Mouse (Mus musculus) monocyte, adult 2 months (primary cell): ENCODE measurements around the gene Tm6sf1.
"Not testable (repeated sequence)": the region's sequence is repeated elsewhere in the genome, so short reads cannot be mapped to it uniquely, and the experiment has no call there.

ENCODE experiments used
- DNase-seq, 2 experiments: peaks; one replicate each; pipeline ENCODE4 v3.0.0; 2022; ENCODE audit warnings: low spot score in 2 of 2, low read depth in 1 of 2

The Tm6sf1 gene

GRCm38 (mm10) chr7:81858968-81859721, at the start of gene Tm6sf1:
Tm6sf1 (plus strand) TSS chr7:81859001.
- DNase-seq, result peak in 1 of 2 experiments; percentile 45

- no peak for DNase-seq
These were observed 33.9 kb upstream of the Tm6sf1 start for GRCm38 (mm10) chr7:81824906-81825305.

DNA sequence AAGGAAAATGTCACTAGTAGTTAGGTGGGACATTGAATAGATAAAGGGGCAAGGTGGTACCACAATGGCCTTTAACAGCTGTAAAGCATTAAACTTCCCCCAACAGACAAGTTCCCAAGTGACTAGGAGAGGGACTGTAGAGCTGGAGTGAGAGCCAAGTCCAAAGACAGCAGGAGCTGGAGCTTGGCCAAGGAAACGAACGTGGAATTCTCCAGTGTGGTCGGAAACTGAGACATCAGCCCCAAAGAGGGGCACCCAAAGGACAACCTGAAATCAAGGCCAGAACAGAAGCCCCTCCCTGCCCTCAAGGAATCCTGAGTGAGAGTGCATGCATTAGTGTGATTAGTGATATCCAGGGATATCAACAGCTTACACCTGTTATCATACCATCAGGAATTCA, 33.4 kb upstream of the Tm6sf1 start:
- no peak for DNase-seq

DNA sequence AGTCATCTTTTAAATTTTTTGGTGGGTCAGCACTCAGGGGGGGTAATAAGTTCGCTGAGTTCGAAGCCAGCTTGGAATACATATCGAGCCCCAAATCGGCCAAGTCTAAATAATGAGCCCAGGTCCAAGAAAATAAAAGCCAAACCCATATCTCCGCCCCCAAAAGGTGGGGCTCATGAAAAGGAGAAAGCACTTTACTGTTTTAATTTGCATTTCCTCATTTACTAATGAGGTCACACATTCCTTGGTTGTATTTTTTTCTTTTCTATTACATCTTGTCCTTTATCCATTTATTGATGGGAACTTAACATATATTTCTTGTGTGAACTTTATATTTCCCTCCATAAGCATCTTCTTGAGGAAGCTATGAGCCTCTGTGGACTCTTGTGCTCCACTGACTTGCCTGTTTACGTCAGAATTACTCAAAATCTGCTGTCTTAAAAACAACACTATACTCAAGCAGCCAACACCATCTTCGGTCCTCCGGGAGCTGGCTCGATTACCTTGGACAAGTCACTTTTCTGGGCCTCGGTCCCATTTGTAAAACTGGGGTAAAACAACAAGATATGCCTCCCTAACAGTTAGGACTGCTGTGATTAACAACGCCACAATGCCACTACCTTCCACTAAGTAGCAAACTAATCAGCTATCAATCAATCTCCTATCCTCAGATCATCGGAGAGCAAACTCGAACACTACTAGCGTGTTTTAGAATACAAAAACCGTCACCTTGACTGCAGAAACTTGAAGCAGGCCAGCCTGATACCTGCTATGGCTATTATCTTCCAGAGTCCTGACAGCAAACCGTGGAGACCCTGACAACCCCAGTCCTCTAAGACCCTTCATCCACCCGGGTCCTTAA, 30.8 kb upstream of the Tm6sf1 start:
- no peak for DNase-seq

DNA sequence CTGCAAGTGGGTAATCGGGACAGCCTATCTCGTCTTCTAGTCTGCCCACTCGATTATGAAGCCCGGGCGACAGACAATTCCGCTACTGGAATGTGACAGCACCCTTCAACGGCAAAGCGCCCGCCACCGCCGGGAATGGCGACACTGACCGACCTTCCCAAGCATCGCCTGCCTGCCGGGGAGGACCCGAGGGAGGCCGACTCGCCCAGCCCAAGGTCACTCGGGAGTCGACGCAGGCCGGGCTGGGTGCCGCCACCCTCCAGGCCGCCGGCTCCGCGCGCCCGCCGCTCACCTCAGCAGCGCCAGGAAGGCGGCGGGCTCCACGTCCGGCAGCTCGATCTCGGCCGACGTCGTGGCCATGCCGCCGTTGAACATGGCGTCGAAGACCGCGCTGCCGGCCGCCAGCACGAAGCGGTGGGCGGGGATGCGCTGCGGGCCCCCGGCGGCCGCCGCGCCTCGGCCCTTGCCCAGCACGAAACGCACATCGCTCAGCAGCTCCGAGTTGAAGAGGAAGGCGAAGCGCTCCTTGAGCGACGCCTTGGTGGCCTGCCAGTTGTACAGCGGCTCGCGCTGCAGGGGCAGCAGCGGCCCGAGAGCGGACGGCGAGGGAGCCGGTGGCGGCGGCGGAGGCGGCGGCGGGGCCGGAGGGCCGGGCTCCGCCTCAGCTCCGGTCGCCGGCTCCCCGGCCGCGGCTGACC, 30.0 kb upstream of the Tm6sf1 start:
- peak in 1 of 2 experiments; percentile 18 for DNase-seq

GRCm38 (mm10) chr7:81829379-81829894, 29.4 kb upstream of the Tm6sf1 start, which contains the start of gene Btbd1:
Btbd1 (minus strand) TSS chr7:81829431.
- peak; percentile 30 to 59 for DNase-seq

- no peak for DNase-seq
These were observed 24.0 kb upstream of the Tm6sf1 start for GRCm38 (mm10) chr7:81834847-81835246.

- DNase-seq, result no peak
These were observed 23.4 kb upstream of the Tm6sf1 start for GRCm38 (mm10) chr7:81835430-81835829.

- DNase-seq, result not testable (repeated sequence)
These were observed 21.0 kb upstream of the Tm6sf1 start for GRCm38 (mm10) chr7:81837771-81838170.

GRCm38 (mm10) chr7:81839746-81840145, 19.1 kb upstream of the Tm6sf1 start:
- DNase-seq, result no peak

DNA sequence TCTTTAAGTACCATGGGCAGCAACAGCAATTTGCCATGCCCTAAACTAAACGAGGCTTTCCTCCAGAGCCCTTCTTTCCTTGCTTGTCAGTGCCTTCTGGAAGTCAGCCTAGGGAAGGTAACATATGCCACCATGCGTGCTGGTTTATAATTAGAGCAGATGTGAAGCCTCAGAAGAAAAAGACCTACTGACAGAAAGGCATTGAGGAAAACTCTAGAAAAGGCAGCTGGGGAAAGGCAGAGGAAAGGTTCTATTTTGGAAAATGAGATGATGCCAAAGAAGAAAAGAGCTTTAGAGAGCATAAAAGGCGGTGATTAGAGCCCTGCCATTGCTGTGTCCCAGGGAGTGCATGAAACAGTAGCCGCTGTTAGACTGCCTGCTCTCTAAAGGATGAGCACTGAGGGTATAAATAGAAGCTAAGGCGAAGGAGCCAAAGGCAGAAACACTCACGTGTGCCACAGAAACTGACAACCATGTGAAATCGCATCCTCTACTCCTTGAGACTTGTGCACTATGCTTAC, 18.1 kb upstream of the Tm6sf1 start:
- no peak for DNase-seq

- no peak for DNase-seq
These were observed 17.4 kb upstream of the Tm6sf1 start for GRCm38 (mm10) chr7:81841439-81841838.

GRCm38 (mm10) chr7:81842141-81842540, 16.7 kb upstream of the Tm6sf1 start:
- DNase-seq, result no peak

- no peak for DNase-seq
These were observed 15.8 kb upstream of the Tm6sf1 start for GRCm38 (mm10) chr7:81842998-81843397.

DNA sequence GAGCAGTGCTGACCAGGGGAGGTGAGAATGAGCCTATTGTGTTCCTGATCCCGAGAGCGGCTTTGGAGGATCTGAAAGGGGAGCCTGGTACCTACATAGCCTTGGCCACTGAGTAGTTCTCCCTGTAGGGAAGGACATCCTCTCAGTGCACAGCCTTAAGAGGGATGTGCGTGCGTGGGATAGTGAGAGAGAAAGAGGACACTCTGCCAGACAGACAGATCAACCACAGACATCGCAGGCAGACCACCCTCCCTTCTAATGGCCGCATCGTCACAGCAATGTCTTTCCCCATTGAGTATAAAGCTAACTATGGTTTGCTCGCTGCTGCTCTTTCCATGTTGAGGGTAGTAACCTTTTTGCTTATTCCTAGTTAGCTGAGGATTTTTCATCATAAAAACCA, 14.9 kb upstream of the Tm6sf1 start:
- DNase-seq, result no peak

- DNase-seq, result no peak
These were observed 14.0 kb upstream of the Tm6sf1 start for GRCm38 (mm10) chr7:81844801-81845200.

GRCm38 (mm10) chr7:81845313-81845712, 13.5 kb upstream of the Tm6sf1 start:
- DNase-seq, result no peak

DNA sequence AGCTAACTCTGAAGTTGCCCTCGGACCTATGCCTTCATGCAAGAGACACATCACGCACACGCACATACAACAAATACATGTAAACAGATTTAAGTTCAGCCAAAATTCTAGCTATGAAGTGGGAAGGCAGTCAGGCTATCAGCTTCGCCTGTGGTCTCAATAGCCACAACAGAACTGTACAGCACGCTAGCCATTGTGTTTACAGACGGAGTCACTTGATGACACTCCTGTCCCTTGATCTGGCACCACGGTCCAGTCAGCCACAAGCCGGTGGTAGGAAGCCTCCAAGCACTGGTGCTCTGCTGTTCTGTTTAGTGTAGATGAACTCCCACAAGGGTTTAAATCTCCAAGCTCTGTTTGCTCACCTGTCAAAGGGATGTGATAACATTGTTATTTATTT, 12.8 kb upstream of the Tm6sf1 start:
- DNase-seq, result no peak

DNA sequence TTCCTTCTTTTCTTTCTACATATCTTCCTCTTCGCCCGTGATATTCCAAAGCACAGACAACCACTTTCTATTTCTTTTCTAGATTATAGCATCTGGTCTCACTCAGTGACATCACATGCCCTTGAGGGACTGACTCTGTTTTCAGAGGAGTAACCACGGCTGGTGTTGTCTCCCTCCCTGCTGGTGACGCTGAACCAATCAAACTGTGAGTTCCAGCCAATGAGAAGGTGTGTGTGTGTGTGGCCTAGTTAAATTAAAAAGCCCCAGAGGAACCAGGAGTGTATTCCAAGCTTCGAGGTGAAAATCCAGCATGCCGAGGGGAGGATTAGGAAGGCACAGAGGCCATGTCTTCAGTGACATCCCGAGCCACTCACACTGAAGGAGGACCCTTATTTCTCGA, 11.8 kb upstream of the Tm6sf1 start:
- DNase-seq, result no peak

GRCm38 (mm10) chr7:81847777-81848176, 11.0 kb upstream of the Tm6sf1 start:
- no peak for DNase-seq

DNA sequence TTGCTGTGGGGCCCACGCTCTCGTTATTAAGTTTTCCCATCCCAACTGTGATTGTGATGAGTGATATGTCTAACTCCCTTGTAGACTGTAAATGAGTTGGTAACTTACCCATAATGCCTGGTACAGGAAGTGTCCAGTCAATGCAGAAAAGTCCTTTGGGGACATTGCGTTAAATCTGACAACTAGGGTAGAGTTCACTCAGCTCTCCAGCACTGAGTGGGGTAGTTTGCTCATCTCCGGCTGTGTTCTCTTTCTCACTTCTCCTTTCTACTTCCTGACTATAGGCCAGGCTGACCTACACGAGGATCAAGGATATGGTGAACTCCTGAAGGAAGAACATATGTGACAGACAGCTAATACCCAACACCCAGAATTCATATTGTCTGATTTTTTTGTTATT, 9.6 kb upstream of the Tm6sf1 start:
- peak; percentile 42 to 49 for DNase-seq
